Mouse (Mus musculus): ENCODE measurements around the gene Ccdc180. TPM values are rescaled to one million over a fixed set of nuclear protein-coding genes. Genes with fewer than 3 reads are reported as not detected.
A peak's percentile ranks its signal among the peaks of the same experiment; 100 is the strongest.

Ccdc180 gene
- polyA plus RNA-seq, 1 experiment: 2.4 TPM

- no peak for TF ChIP-seq POLR2A (IDR thresholded peaks at IDR 0.05; ENCODE audit: borderline replicate concordance, extremely low read depth, low read depth, low read length)
- TF ChIP-seq CTCF (IDR thresholded peaks at IDR 0.05; ENCODE audit: insufficient read depth, low read length): no peak
- 43% methylated on average over 7 of the region's 7 CpGs for WGBS
- DNase-seq: no peak
- Histone ChIP-seq H3K4me3 (replicated peaks; ENCODE audit: extremely low read depth, low read depth, low read length) (peak overlapping the region; percentile 9), H3K4me1 (ENCODE audit: control insufficient read depth, insufficient read depth, low read length) (peaks cover 2% of the 10 kb centered on the region; the same call in 1 of the 2 replicates)
These were observed 59.2 kb downstream of the Ccdc180 start for GRCm38 (mm10) chr4:45949109-45949848.

DNA sequence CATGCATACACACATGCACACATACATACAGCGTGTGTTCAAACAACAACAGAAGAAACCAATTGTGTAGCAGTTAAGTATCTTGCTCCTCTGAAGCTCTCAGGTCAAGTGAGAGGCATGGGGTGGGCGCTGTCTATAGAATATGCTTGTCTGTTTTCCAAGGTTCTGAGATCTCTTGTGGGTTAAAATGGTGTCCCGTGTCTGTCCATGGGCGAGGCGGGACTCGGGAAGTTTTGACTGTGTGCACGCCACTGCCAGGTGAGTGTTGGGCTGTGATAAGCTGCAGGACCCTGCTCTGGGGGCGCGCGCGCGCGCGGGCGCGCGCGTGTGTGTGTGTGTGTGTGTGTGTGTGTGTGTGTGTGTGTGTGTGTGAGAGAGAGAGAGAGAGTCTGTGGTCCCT lies 61.7 kb downstream of the Ccdc180 start:
- Histone ChIP-seq H3K4me1 (ENCODE audit: control insufficient read depth, insufficient read depth, low read length) (peaks cover 2% of the 10 kb centered on the region; the same call in 1 of the 2 replicates), H3K4me3 (replicated peaks; ENCODE audit: extremely low read depth, low read depth, low read length) (no peak overlapping the region)
- DNase-seq: no peak
- 97% methylated on average over 18 of the region's 18 CpGs for WGBS
- TF ChIP-seq CTCF (IDR thresholded peaks at IDR 0.05; ENCODE audit: insufficient read depth, low read length) (no peak), POLR2A (IDR thresholded peaks at IDR 0.05; ENCODE audit: borderline replicate concordance, extremely low read depth, low read depth, low read length) (no peak)

GRCm38 (mm10) chr4:45953025-45953919 lies 63.2 kb downstream of the Ccdc180 start:
- no peak for DNase-seq
- TF ChIP-seq POLR2A (IDR thresholded peaks at IDR 0.05; ENCODE audit: borderline replicate concordance, extremely low read depth, low read depth, low read length) (no peak), CTCF (IDR thresholded peaks at IDR 0.05; ENCODE audit: insufficient read depth, low read length) (no peak)
- H3K4me1 ChIP-seq (ENCODE audit: control insufficient read depth, insufficient read depth, low read length): peaks cover 2% of the 10 kb centered on the region; the same call in 1 of the 2 replicates
- no peak overlapping the region for H3K4me3 ChIP-seq (replicated peaks; ENCODE audit: extremely low read depth, low read depth, low read length)
- WGBS: 89% methylated on average over 23 of the region's 23 CpGs

GRCm38 (mm10) chr4:45955235-45955634 lies 65.1 kb downstream of the Ccdc180 start:
- TF ChIP-seq CTCF (IDR thresholded peaks at IDR 0.05; ENCODE audit: insufficient read depth, low read length) (no peak), POLR2A (IDR thresholded peaks at IDR 0.05; ENCODE audit: borderline replicate concordance, extremely low read depth, low read depth, low read length) (no peak)
- Histone ChIP-seq H3K4me1 (ENCODE audit: control insufficient read depth, insufficient read depth, low read length) (no peaks in the 10 kb centered on the region), H3K4me3 (replicated peaks; ENCODE audit: extremely low read depth, low read depth, low read length) (no peak overlapping the region)
- WGBS: 89% methylated on average over 4 of the region's 4 CpGs
- DNase-seq: no peak

DNA sequence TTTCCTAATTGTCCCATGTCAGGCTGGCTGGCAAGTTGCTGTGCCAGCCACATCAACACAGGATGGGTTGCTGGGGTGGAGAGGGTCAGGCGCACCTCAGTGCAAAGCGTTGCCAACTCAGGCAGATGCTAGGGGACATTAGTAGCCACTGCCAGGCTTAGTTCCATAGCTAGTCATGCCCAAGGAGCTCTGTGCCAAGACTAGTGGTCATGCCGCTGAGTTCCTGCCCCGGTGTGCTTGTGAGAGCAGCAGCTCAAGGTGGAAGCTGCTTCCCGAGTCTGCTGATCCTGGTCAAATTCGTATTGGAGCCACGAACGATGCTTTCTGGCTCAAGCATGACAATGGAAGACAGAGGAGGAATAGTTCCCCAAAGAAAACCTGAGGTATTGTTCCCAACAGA lies 66.0 kb downstream of the Ccdc180 start:
- no peak overlapping the region for H3K4me3 ChIP-seq (replicated peaks; ENCODE audit: extremely low read depth, low read depth, low read length)
- no peak for DNase-seq

DNA sequence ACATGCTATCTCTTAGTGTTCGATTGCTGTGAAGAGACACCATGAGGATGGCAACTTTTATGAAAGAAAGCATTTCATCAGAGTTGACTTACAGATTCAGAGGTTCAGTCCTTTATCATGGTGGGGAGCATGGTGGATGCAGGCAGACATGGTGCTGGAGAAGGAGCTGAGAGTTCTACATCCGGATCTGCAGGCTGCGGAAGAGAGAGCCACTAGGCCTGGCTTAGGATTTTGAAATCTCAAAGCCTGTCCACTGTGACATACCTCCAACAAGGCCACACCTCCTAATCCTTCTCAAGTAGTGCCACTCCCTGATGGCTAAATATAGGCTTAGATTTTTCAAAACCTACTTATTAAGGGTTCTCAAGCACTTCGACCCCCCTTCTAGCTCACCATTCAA lies 66.6 kb downstream of the Ccdc180 start:
- 96% methylated on average over 4 of the region's 4 CpGs for WGBS
- H3K4me3 ChIP-seq (replicated peaks; ENCODE audit: extremely low read depth, low read depth, low read length): no peak overlapping the region
- DNase-seq: no peak
- H3K4me1 ChIP-seq (ENCODE audit: control insufficient read depth, insufficient read depth, low read length): no peaks in the 10 kb centered on the region
- no peak for TF ChIP-seq CTCF (IDR thresholded peaks at IDR 0.05; ENCODE audit: insufficient read depth, low read length)
- no peak for TF ChIP-seq POLR2A (IDR thresholded peaks at IDR 0.05; ENCODE audit: borderline replicate concordance, extremely low read depth, low read depth, low read length)

More for the DNA sequence above, 66.0 kb downstream of the Ccdc180 start:
- no peaks in the 10 kb centered on the region for H3K4me1 ChIP-seq (ENCODE audit: control insufficient read depth, insufficient read depth, low read length)
- TF ChIP-seq POLR2A (IDR thresholded peaks at IDR 0.05; ENCODE audit: borderline replicate concordance, extremely low read depth, low read depth, low read length) (no peak), CTCF (IDR thresholded peaks at IDR 0.05; ENCODE audit: insufficient read depth, low read length) (no peak)
- 93% methylated on average over 8 of the region's 8 CpGs for WGBS

GRCm38 (mm10) chr4:45964771-45965439 lies 74.8 kb downstream of the Ccdc180 start, which contains the start of gene Tdrd7:
Gene Tdrd7 (plus strand): TSS chr4:45965334.
- Histone ChIP-seq H3K4me1 (ENCODE audit: control insufficient read depth, insufficient read depth, low read length) (peaks cover 10% of the 10 kb centered on the region), H3K4me3 (replicated peaks; ENCODE audit: extremely low read depth, low read depth, low read length) (no peak within 1 kb of the TSS)
- peak; percentile 36 for DNase-seq
- 35% methylated on average over 10 of the region's 10 CpGs for WGBS
- TF ChIP-seq CTCF (IDR thresholded peaks at IDR 0.05; ENCODE audit: insufficient read depth, low read length) (no peak), POLR2A (IDR thresholded peaks at IDR 0.05; ENCODE audit: borderline replicate concordance, extremely low read depth, low read depth, low read length) (no peak)

GRCm38 (mm10) chr4:45965737-45966447 lies 75.8 kb downstream of the Ccdc180 start:
- no peak overlapping the region for H3K4me3 ChIP-seq (replicated peaks; ENCODE audit: extremely low read depth, low read depth, low read length)
- DNase-seq: peak; percentile 59
- WGBS: 14% methylated on average over 13 of the region's 13 CpGs
- H3K4me1 ChIP-seq (ENCODE audit: control insufficient read depth, insufficient read depth, low read length): peaks cover 10% of the 10 kb centered on the region
- TF ChIP-seq CTCF (IDR thresholded peaks at IDR 0.05; ENCODE audit: insufficient read depth, low read length): no peak
- TF ChIP-seq POLR2A (IDR thresholded peaks at IDR 0.05; ENCODE audit: borderline replicate concordance, extremely low read depth, low read depth, low read length): no peak
